Comparison of ENCODE assay signal across 35 mouse cellular contexts in the genomic region with DNA sequence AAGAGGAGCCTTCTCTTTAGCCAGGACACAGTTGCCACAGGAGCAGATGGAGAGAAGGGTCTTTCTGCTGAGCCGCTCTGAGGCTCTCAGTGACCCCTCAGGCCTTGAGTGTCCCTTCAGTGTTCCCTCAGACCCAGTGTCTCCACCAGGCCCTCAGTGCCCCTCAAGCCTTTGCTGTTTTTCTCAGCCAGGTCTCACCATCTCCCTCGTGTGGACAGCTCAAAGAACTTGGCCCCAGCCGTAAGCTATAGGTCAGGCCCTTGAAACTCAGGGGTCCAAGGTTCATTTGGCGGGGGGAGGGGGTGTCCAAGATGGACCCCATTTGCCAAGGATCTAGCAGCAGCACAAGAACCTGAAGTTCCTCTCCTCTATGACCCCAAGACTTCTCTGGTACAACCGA. TPM values are rescaled to one million over a fixed set of nuclear protein-coding genes. Genes with fewer than 3 reads are reported as not detected.
A peak's percentile ranks its signal among the peaks of the same experiment; 100 is the strongest.
DNase-seq lines count a peak whose midpoint lies in the region; ATAC-seq and TF ChIP-seq lines count a peak whose summit lies in the region.
"Had no signal": no experiment of that assay in that cellular context is flagged by ENCODE, and none has a peak within 500 bp of the region (broad histone marks: within the 10 kb centered on the region; RNA-seq: fewer than 3 reads in every experiment).

No protein-coding gene starts in this region.

- TF ChIP-seq EP300 in heart, adult 2 months (IDR thresholded peaks at IDR 0.05; ENCODE audit: insufficient read depth, low read depth, low read length): no peak
- TF ChIP-seq EP300 in stomach, postnatal 0 days (optimal IDR thresholded peaks at IDR 0.05): no peak

- DNase-seq in heart, adult 2 months: no peak
- DNase-seq in heart, postnatal 14 days: no peak
- DNase-seq in midbrain, postnatal 0 days (ENCODE audit: low spot score): no peak
- no peak for DNase-seq in midbrain, embryonic 11.5 days (ENCODE audit: low spot score, missing footprints)
- DNase-seq in stomach, postnatal 0 days (ENCODE audit: low spot score): no peak
- DNase-seq in left cerebral cortex, adult 18-20 months (ENCODE audit: low spot score in 2 of 2): no peak
- DNase-seq: adrenal gland, adult 2 months; adrenal gland, postnatal 36 days; cerebellum, postnatal 25 days; forebrain, postnatal 0 days; gastrocnemius, postnatal 10 days; kidney, adult 2 months; layer of hippocampus, postnatal 36 days; lung, adult 2 months; right cerebral cortex, postnatal 4 days; thymus, adult 2 months; thymus, postnatal 36 days had no signal

- peak; percentile 20; the same call in 1 of the 2 replicates for TF ChIP-seq CTCF in heart, adult 2 months (IDR thresholded peaks at IDR 0.05)
- TF ChIP-seq CTCF in intestine, postnatal 0 days (IDR thresholded peaks at IDR 0.05; ENCODE audit: low read depth): peak; percentile 54
- peak; percentile 40 for TF ChIP-seq CTCF in midbrain, postnatal 0 days (IDR thresholded peaks at IDR 0.05)
- peak; percentile 36 for TF ChIP-seq CTCF in stomach, postnatal 0 days (IDR thresholded peaks at IDR 0.05; ENCODE audit: low read depth)

- H3K4me1 ChIP-seq in heart, adult 2 months (ENCODE audit: control insufficient read depth, insufficient read depth, low read length): peaks cover 7% of the 10 kb centered on the region
- peaks cover 6% of the 10 kb centered on the region for H3K4me1 ChIP-seq in intestine, postnatal 0 days (replicated peaks; ENCODE audit: control insufficient read depth, insufficient read depth, low read length)
- 0 out of 2 replicates have a peak, but pooled peaks cover 14% of the 10 kb centered on the region for H3K4me1 ChIP-seq in intestine, embryonic 15.5 days (replicated peaks)
- H3K4me1 ChIP-seq in midbrain, postnatal 0 days (ENCODE audit: insufficient read depth, low read length): no peaks in the 10 kb centered on the region
- H3K4me1 ChIP-seq in midbrain, embryonic 11.5 days (ENCODE audit: control insufficient read depth, insufficient read depth, low read length): no peaks in the 10 kb centered on the region; the same call in 1 of the 2 replicates
- H3K4me1 ChIP-seq in stomach, postnatal 0 days (replicated peaks; ENCODE audit: control insufficient read depth, insufficient read depth): no peaks in the 10 kb centered on the region

- no peaks in the 10 kb centered on the region for H3K79me2 ChIP-seq in heart, adult 2 months (replicated peaks; ENCODE audit: control insufficient read depth, insufficient read depth, low read length)

- no peaks in the 10 kb centered on the region for H3K36me3 ChIP-seq in heart, adult 2 months (ENCODE audit: control insufficient read depth, insufficient read depth, low read length)
- no peaks in the 10 kb centered on the region for H3K36me3 ChIP-seq in intestine, postnatal 0 days (ENCODE audit: control insufficient read depth, insufficient read depth)
- H3K36me3 ChIP-seq in intestine, embryonic 15.5 days: no peaks in the 10 kb centered on the region
- peaks cover 3% of the 10 kb centered on the region; the same call in 1 of the 2 replicates for H3K36me3 ChIP-seq in midbrain, postnatal 0 days (ENCODE audit: insufficient read depth, low read length)
- no peaks in the 10 kb centered on the region for H3K36me3 ChIP-seq in midbrain, embryonic 11.5 days (ENCODE audit: control insufficient read depth, insufficient read depth, low read length)
- no peaks in the 10 kb centered on the region for H3K36me3 ChIP-seq in stomach, postnatal 0 days (ENCODE audit: control insufficient read depth, insufficient read depth, low read length)
- H3K36me3 ChIP-seq: embryonic facial prominence, embryonic 12.5 days; limb, embryonic 12.5 days; midbrain, embryonic 10.5 days had no signal

- ATAC-seq in intestine, postnatal 0 days: no peak
- no peak for ATAC-seq in intestine, embryonic 15.5 days
- no peak for ATAC-seq in midbrain, postnatal 0 days (ENCODE audit: low FRiP score)
- ATAC-seq in midbrain, embryonic 11.5 days (ENCODE audit: low FRiP score): no peak
- ATAC-seq in stomach, postnatal 0 days (ENCODE audit: low FRiP score, low TSS enrichment): no peak
- ATAC-seq: activated CD4-positive, CD25-positive, alpha-beta regulatory T cell, adult 4 months; forebrain, postnatal 0 days; inflammation-experienced regulatory T-cells, adult 6 months; midbrain, embryonic 16.5 days had no signal

- H3K27me3 ChIP-seq in heart, adult 2 months (ENCODE audit: control insufficient read depth, insufficient read depth, low read length): no peaks in the 10 kb centered on the region
- no peaks in the 10 kb centered on the region for H3K27me3 ChIP-seq in intestine, postnatal 0 days (replicated peaks; ENCODE audit: control insufficient read depth, insufficient read depth, low read length)
- no peaks in the 10 kb centered on the region for H3K27me3 ChIP-seq in intestine, embryonic 15.5 days (replicated peaks)
- H3K27me3 ChIP-seq in midbrain, postnatal 0 days (ENCODE audit: insufficient read depth, low read length): no peaks in the 10 kb centered on the region
- no peaks in the 10 kb centered on the region for H3K27me3 ChIP-seq in midbrain, embryonic 11.5 days (ENCODE audit: control insufficient read depth, insufficient read depth, low read length)
- no peaks in the 10 kb centered on the region for H3K27me3 ChIP-seq in stomach, postnatal 0 days (ENCODE audit: control insufficient read depth, insufficient read depth, low read length)
- H3K27me3 ChIP-seq: hindbrain, embryonic 12.5 days; neural tube, embryonic 12.5 days had no signal

- no peak overlapping the region for H3K4me3 ChIP-seq in heart, adult 2 months
- no peak overlapping the region for H3K4me3 ChIP-seq in intestine, postnatal 0 days (ENCODE audit: low read depth, low read length)
- no peak overlapping the region for H3K4me3 ChIP-seq in intestine, embryonic 15.5 days (replicated peaks)
- H3K4me3 ChIP-seq in midbrain, postnatal 0 days (ENCODE audit: low read depth, low read length): no peak overlapping the region
- no peak overlapping the region for H3K4me3 ChIP-seq in midbrain, embryonic 11.5 days (ENCODE audit: low read depth, low read length)
- no peak overlapping the region for H3K4me3 ChIP-seq in stomach, postnatal 0 days (ENCODE audit: low read depth, low read length)
- H3K4me3 ChIP-seq: embryonic facial prominence, embryonic 12.5 days; heart, embryonic 12.5 days; hindbrain, embryonic 12.5 days; limb, embryonic 12.5 days; midbrain, embryonic 10.5 days; myocyte; neural tube, embryonic 12.5 days had no signal

- no peak overlapping the region for H3K4me2 ChIP-seq in intestine, postnatal 0 days (replicated peaks; ENCODE audit: low read depth)
- H3K4me2 ChIP-seq in intestine, embryonic 15.5 days (replicated peaks): no peak overlapping the region
- H3K4me2 ChIP-seq in midbrain, postnatal 0 days (ENCODE audit: low read depth, low read length, poor library complexity, severe bottlenecking): no peak overlapping the region
- H3K4me2 ChIP-seq in midbrain, embryonic 11.5 days: no peak overlapping the region
- no peak overlapping the region for H3K4me2 ChIP-seq in stomach, postnatal 0 days (replicated peaks; ENCODE audit: low read depth)
- H3K4me2 ChIP-seq: embryonic facial prominence, embryonic 12.5 days; heart, embryonic 12.5 days; hindbrain, embryonic 12.5 days; limb, embryonic 12.5 days; neural tube, embryonic 12.5 days had no signal

- intact Hi-C loops in heart, adult 2 months (cut with DNase I): loop anchor here (5.0 kb wide), 1 partner anchor 73 kb away; a partner anchor contains a TSS
- intact Hi-C loops in heart, postnatal 14 days (cut with DNase I): no loop called here

- no peak for TF ChIP-seq POLR2A in heart, adult 2 months (IDR thresholded peaks at IDR 0.05; ENCODE audit: insufficient read depth, low read depth, low read length)

- H3K9me3 ChIP-seq in intestine, postnatal 0 days (ENCODE audit: control insufficient read depth): no peaks in the 10 kb centered on the region
- H3K9me3 ChIP-seq in intestine, embryonic 15.5 days: no peaks in the 10 kb centered on the region
- H3K9me3 ChIP-seq in midbrain, postnatal 0 days (ENCODE audit: low read length): no peaks in the 10 kb centered on the region
- no peaks in the 10 kb centered on the region for H3K9me3 ChIP-seq in midbrain, embryonic 11.5 days (ENCODE audit: control insufficient read depth, low read length)
- no peaks in the 10 kb centered on the region for H3K9me3 ChIP-seq in stomach, postnatal 0 days (ENCODE audit: control insufficient read depth, low read length)
- H3K9me3 ChIP-seq: embryonic facial prominence, embryonic 12.5 days; heart, embryonic 12.5 days; hindbrain, embryonic 12.5 days; limb, embryonic 12.5 days; midbrain, embryonic 10.5 days; neural tube, embryonic 12.5 days had no signal

- WGBS in heart, adult 2 months: 78% methylated on average over 5 of the region's 5 CpGs
- WGBS in intestine, postnatal 0 days: 76% methylated on average over 5 of the region's 5 CpGs
- 74% methylated on average over 5 of the region's 5 CpGs for WGBS in intestine, embryonic 15.5 days
- WGBS in midbrain, postnatal 0 days: 77% methylated on average over 5 of the region's 5 CpGs
- 74% methylated on average over 5 of the region's 5 CpGs for WGBS in midbrain, embryonic 11.5 days
- 69% methylated on average over 5 of the region's 5 CpGs for WGBS in stomach, postnatal 0 days

- no peak overlapping the region for H3K9ac ChIP-seq in heart, adult 2 months (ENCODE audit: low read depth, low read length)
- H3K9ac ChIP-seq in intestine, postnatal 0 days (ENCODE audit: low read depth, low read length): no peak overlapping the region
- no peak overlapping the region for H3K9ac ChIP-seq in intestine, embryonic 15.5 days
- H3K9ac ChIP-seq in midbrain, postnatal 0 days (replicated peaks; ENCODE audit: low read length, poor library complexity, severe bottlenecking): no peak overlapping the region
- no peak overlapping the region for H3K9ac ChIP-seq in midbrain, embryonic 11.5 days (ENCODE audit: low read length)
- no peak overlapping the region for H3K9ac ChIP-seq in stomach, postnatal 0 days (ENCODE audit: low read length)
- H3K9ac ChIP-seq: embryonic facial prominence, embryonic 12.5 days; forebrain, postnatal 0 days; heart, embryonic 12.5 days; hindbrain, embryonic 12.5 days; limb, embryonic 12.5 days; neural tube, embryonic 12.5 days had no signal

- H3K27ac ChIP-seq in heart, adult 2 months: peak overlapping the region; percentile 43; the same call in 1 of the 2 replicates
- H3K27ac ChIP-seq in intestine, postnatal 0 days (ENCODE audit: low read depth, low read length): no peak overlapping the region
- H3K27ac ChIP-seq in intestine, embryonic 15.5 days: no peak overlapping the region
- no peak overlapping the region for H3K27ac ChIP-seq in midbrain, postnatal 0 days (ENCODE audit: low read depth, low read length)
- no peak overlapping the region for H3K27ac ChIP-seq in midbrain, embryonic 11.5 days (ENCODE audit: low read depth, low read length)
- H3K27ac ChIP-seq in stomach, postnatal 0 days (replicated peaks): no peak overlapping the region
- H3K27ac ChIP-seq: embryonic facial prominence, embryonic 12.5 days; hindbrain, embryonic 12.5 days; limb, embryonic 12.5 days; midbrain, embryonic 10.5 days; neural tube, embryonic 12.5 days had no signal

RNA-seq across cellular contexts. Expression of a gene that starts 2.1 kb away (rescaled TPM):
- under 1 TPM in 1 of 2 experiments, not detected in 1; 0.52 TPM for total RNA-seq in heart, adult 2 months (2021)
- 0.10 TPM in 1 of 2 replicates, not detected in the other for polyA plus RNA-seq in heart, adult 2 months (2012; rRNA removed)
- under 1 TPM in 1 of 2 experiments, not detected in 1; 0.20 TPM for total RNA-seq in heart, postnatal 14 days (2021)
- polyA plus RNA-seq in intestine, postnatal 0 days (2015; fragmentation: Nextera tagmentation; extraction: Ambion mirVana): 0.13 TPM in 1 of 2 replicates, not detected in the other
- polyA plus RNA-seq in intestine, embryonic 15.5 days (2015; fragmentation: Nextera tagmentation; extraction: Ambion mirVana): not detected in 2 replicates
- not detected in 2 replicates for total RNA-seq in midbrain, postnatal 0 days (2014; rRNA removed)
- polyA plus RNA-seq in midbrain, postnatal 0 days (2015; fragmentation: Nextera tagmentation; extraction: Ambion mirVana): not detected in 2 replicates
- not detected in 2 replicates for polyA plus RNA-seq in midbrain, embryonic 11.5 days (2014; fragmentation: Nextera tagmentation; extraction: Ambion mirVana)
- polyA plus RNA-seq in stomach, postnatal 0 days (2015; fragmentation: Nextera tagmentation; extraction: Ambion mirVana): 0.08 TPM in 1 of 2 replicates, not detected in the other
- total RNA-seq in left cerebral cortex, adult 18-20 months (2021): not detected
- total RNA-seq: adrenal gland, adult 2 months; adrenal gland, postnatal 36 days; forebrain, postnatal 0 days; gastrocnemius, postnatal 10 days; granulocyte monocyte progenitor cell, adult 5-6 weeks; heart, postnatal 25 days; left cerebral cortex, postnatal 10 days; liver, adult 2 months had no signal
- polyA plus RNA-seq: activated CD4-positive, CD25-positive, alpha-beta regulatory T cell, adult 4 months; adrenal gland, adult 2 months; cerebellum, adult 2 months; embryonic facial prominence, embryonic 12.5 days; forebrain, embryonic 11.5 days; forebrain, postnatal 0 days; heart, embryonic 12.5 days; hindbrain, embryonic 12.5 days; inflammation-experienced regulatory T-cells, adult 6 months; limb, embryonic 12.5 days; liver, adult 2 months; lung, adult 2 months; midbrain, embryonic 10.5 days; midbrain, embryonic 16.5 days; neural tube, embryonic 12.5 days had no signal

RNA-seq across cellular contexts. Expression of a gene that starts 13.2 kb away (rescaled TPM):
- total RNA-seq in heart, adult 2 months (2021): 10 to 100 TPM; 58.6 to 65.4 TPM
- polyA plus RNA-seq in heart, adult 2 months (2012; rRNA removed): 161 and 207 TPM in 2 replicates
- total RNA-seq in heart, postnatal 14 days (2021): 10 to 100 TPM; 45.9 to 57.2 TPM
- 136 and 144 TPM in 2 replicates for polyA plus RNA-seq in intestine, postnatal 0 days (2015; fragmentation: Nextera tagmentation; extraction: Ambion mirVana)
- 58.0 and 76.0 TPM in 2 replicates for polyA plus RNA-seq in intestine, embryonic 15.5 days (2015; fragmentation: Nextera tagmentation; extraction: Ambion mirVana)
- total RNA-seq in midbrain, postnatal 0 days (2014; rRNA removed): 14.1 and 23.2 TPM in 2 replicates
- 135 and 138 TPM in 2 replicates for polyA plus RNA-seq in midbrain, postnatal 0 days (2015; fragmentation: Nextera tagmentation; extraction: Ambion mirVana)
- 43.0 and 43.7 TPM in 2 replicates for polyA plus RNA-seq in midbrain, embryonic 11.5 days (2014; fragmentation: Nextera tagmentation; extraction: Ambion mirVana)
- 48.0 and 49.5 TPM in 2 replicates for polyA plus RNA-seq in stomach, postnatal 0 days (2015; fragmentation: Nextera tagmentation; extraction: Ambion mirVana)
- 10 to 100 TPM; 79.6 to 86.0 TPM for total RNA-seq in left cerebral cortex, adult 18-20 months (2021)

RNA-seq across cellular contexts. Expression of a gene that starts 13.4 kb away (rescaled TPM):
- 1 to 10 TPM; 3.1 to 3.2 TPM for total RNA-seq in heart, adult 2 months (2021)
- 4.9 and 5.0 TPM in 2 replicates for polyA plus RNA-seq in heart, adult 2 months (2012; rRNA removed)
- 1 to 10 TPM; 3.5 to 4.1 TPM for total RNA-seq in heart, postnatal 14 days (2021)
- 58.1 and 59.0 TPM in 2 replicates for polyA plus RNA-seq in intestine, postnatal 0 days (2015; fragmentation: Nextera tagmentation; extraction: Ambion mirVana)
- polyA plus RNA-seq in intestine, embryonic 15.5 days (2015; fragmentation: Nextera tagmentation; extraction: Ambion mirVana): 17.1 and 18.8 TPM in 2 replicates
- 12.1 and 14.6 TPM in 2 replicates for total RNA-seq in midbrain, postnatal 0 days (2014; rRNA removed)
- 10.9 and 12.7 TPM in 2 replicates for polyA plus RNA-seq in midbrain, postnatal 0 days (2015; fragmentation: Nextera tagmentation; extraction: Ambion mirVana)
- 6.0 and 6.4 TPM in 2 replicates for polyA plus RNA-seq in midbrain, embryonic 11.5 days (2014; fragmentation: Nextera tagmentation; extraction: Ambion mirVana)
- 8.2 TPM in 2 replicates for polyA plus RNA-seq in stomach, postnatal 0 days (2015; fragmentation: Nextera tagmentation; extraction: Ambion mirVana)
- total RNA-seq in left cerebral cortex, adult 18-20 months (2021): 1 to 10 TPM; 8.1 to 8.3 TPM

RNA-seq across cellular contexts. Expression of a gene that starts 47.9 kb away (rescaled TPM):
- 10 to 100 TPM; 36.6 to 38.5 TPM for total RNA-seq in heart, adult 2 months (2021)
- polyA plus RNA-seq in heart, adult 2 months (2012; rRNA removed): 42.1 and 45.1 TPM in 2 replicates
- 10 to 100 TPM; 32.7 to 34.5 TPM for total RNA-seq in heart, postnatal 14 days (2021)
- polyA plus RNA-seq in intestine, postnatal 0 days (2015; fragmentation: Nextera tagmentation; extraction: Ambion mirVana): 676 and 681 TPM in 2 replicates
- polyA plus RNA-seq in intestine, embryonic 15.5 days (2015; fragmentation: Nextera tagmentation; extraction: Ambion mirVana): 545 and 612 TPM in 2 replicates
- total RNA-seq in midbrain, postnatal 0 days (2014; rRNA removed): 83.9 and 97.2 TPM in 2 replicates
- polyA plus RNA-seq in midbrain, postnatal 0 days (2015; fragmentation: Nextera tagmentation; extraction: Ambion mirVana): 157 and 170 TPM in 2 replicates
- polyA plus RNA-seq in midbrain, embryonic 11.5 days (2014; fragmentation: Nextera tagmentation; extraction: Ambion mirVana): 176 and 195 TPM in 2 replicates
- 311 and 314 TPM in 2 replicates for polyA plus RNA-seq in stomach, postnatal 0 days (2015; fragmentation: Nextera tagmentation; extraction: Ambion mirVana)
- 10 to 100 TPM; 48.4 to 52.0 TPM for total RNA-seq in left cerebral cortex, adult 18-20 months (2021)

RNA-seq across cellular contexts. Expression of a gene that starts 56.8 kb away (rescaled TPM):
- total RNA-seq in heart, adult 2 months (2021): 1 to 10 TPM; 2.0 to 2.7 TPM
- polyA plus RNA-seq in heart, adult 2 months (2012; rRNA removed): 3.2 and 3.5 TPM in 2 replicates
- 1 to 10 TPM; 3.6 to 4.6 TPM for total RNA-seq in heart, postnatal 14 days (2021)
- polyA plus RNA-seq in intestine, postnatal 0 days (2015; fragmentation: Nextera tagmentation; extraction: Ambion mirVana): 13.3 and 14.0 TPM in 2 replicates
- 40.3 and 41.8 TPM in 2 replicates for polyA plus RNA-seq in intestine, embryonic 15.5 days (2015; fragmentation: Nextera tagmentation; extraction: Ambion mirVana)
- 9.2 and 15.6 TPM in 2 replicates for total RNA-seq in midbrain, postnatal 0 days (2014; rRNA removed)
- polyA plus RNA-seq in midbrain, postnatal 0 days (2015; fragmentation: Nextera tagmentation; extraction: Ambion mirVana): 6.4 TPM in 2 replicates
- polyA plus RNA-seq in midbrain, embryonic 11.5 days (2014; fragmentation: Nextera tagmentation; extraction: Ambion mirVana): 25.7 and 35.8 TPM in 2 replicates
- 11.8 TPM in 2 replicates for polyA plus RNA-seq in stomach, postnatal 0 days (2015; fragmentation: Nextera tagmentation; extraction: Ambion mirVana)
- total RNA-seq in left cerebral cortex, adult 18-20 months (2021): 1 to 10 TPM; 2.9 to 3.9 TPM
